Mouse (Mus musculus): ENCODE data around the gene Gopc.

The Gopc gene

GRCm38 (mm10) chr10:52381845-52382591 is at the start of gene Gopc:
Gopc (minus strand) TSS chr10:52382124.
- DNase-seq (ENCODE audit: low spot score): peak; percentile 97

GRCm38 (mm10) chr10:52430953-52431352 is 49.0 kb upstream of the Gopc start:
- no peak for DNase-seq (ENCODE audit: low spot score)

- no peak for DNase-seq (ENCODE audit: low spot score)
Observed at GRCm38 (mm10) chr10:52427634-52428415, 45.9 kb upstream of the Gopc start.

GRCm38 (mm10) chr10:52426314-52426980 is 44.5 kb upstream of the Gopc start:
- no peak for DNase-seq (ENCODE audit: low spot score)

- DNase-seq (ENCODE audit: low spot score): no peak
Observed at GRCm38 (mm10) chr10:52423097-52423496, 41.2 kb upstream of the Gopc start.

- no peak for DNase-seq (ENCODE audit: low spot score)
Observed at GRCm38 (mm10) chr10:52421716-52422115, 39.8 kb upstream of the Gopc start.

GRCm38 (mm10) chr10:52420526-52420925 is 38.6 kb upstream of the Gopc start:
- DNase-seq (ENCODE audit: low spot score): no peak

- no peak for DNase-seq (ENCODE audit: low spot score)
Observed at GRCm38 (mm10) chr10:52419402-52419801, 37.5 kb upstream of the Gopc start.

- DNase-seq (ENCODE audit: low spot score): no peak
Observed at GRCm38 (mm10) chr10:52418931-52419330, 37.0 kb upstream of the Gopc start.

GRCm38 (mm10) chr10:52417998-52418860 is 36.3 kb upstream of the Gopc start:
- DNase-seq (ENCODE audit: low spot score): no peak

- peak; percentile 96 for DNase-seq (ENCODE audit: low spot score)
Observed at GRCm38 (mm10) chr10:52417299-52417997, 35.5 kb upstream of the Gopc start, which contains the start of gene Nus1. Nus1 (plus strand) TSS chr10:52417547.

GRCm38 (mm10) chr10:52416458-52416857 is 34.5 kb upstream of the Gopc start:
- no peak for DNase-seq (ENCODE audit: low spot score)

- DNase-seq (ENCODE audit: low spot score): no peak
Observed at GRCm38 (mm10) chr10:52415020-52415419, 33.1 kb upstream of the Gopc start.

GRCm38 (mm10) chr10:52407526-52407925 is 25.6 kb upstream of the Gopc start:
- no peak for DNase-seq (ENCODE audit: low spot score)

GRCm38 (mm10) chr10:52405160-52405559 is 23.2 kb upstream of the Gopc start:
- DNase-seq (ENCODE audit: low spot score): no peak

GRCm38 (mm10) chr10:52399722-52400121 is 17.8 kb upstream of the Gopc start:
- DNase-seq (ENCODE audit: low spot score): no peak

GRCm38 (mm10) chr10:52398715-52399114 is 16.8 kb upstream of the Gopc start:
- DNase-seq (ENCODE audit: low spot score): no peak

- DNase-seq (ENCODE audit: low spot score): no peak
Observed at GRCm38 (mm10) chr10:52396647-52397046, 14.7 kb upstream of the Gopc start.

GRCm38 (mm10) chr10:52391208-52391607 is 9.3 kb upstream of the Gopc start:
- no peak for DNase-seq (ENCODE audit: low spot score)

GRCm38 (mm10) chr10:52389438-52389837 is 7.5 kb upstream of the Gopc start:
- no peak for DNase-seq (ENCODE audit: low spot score)

- DNase-seq (ENCODE audit: low spot score): no peak
Observed at GRCm38 (mm10) chr10:52388922-52389430, 7.1 kb upstream of the Gopc start, which contains the start of gene Nepn. Nepn (plus strand) TSS chr10:52388972.
